Mouse (Mus musculus) megakaryocyte-erythroid progenitor cell, adult 5-6 weeks (primary cell): ENCODE measurements around the gene 1700029P11Rik. TPM values are rescaled to one million over a fixed set of nuclear protein-coding genes. Genes with fewer than 3 reads are reported as not detected.

Experiments used
- total RNA-seq, 2 experiments: library from RNA; stranded (forward) in 1 of 2; stranded (reverse) in 1 of 2; fragments of 200-1000, 215-1000 nt in 1 of 2; fragments of >200 nt in 1 of 2; fragmentation: Nextera tagmentation in 1 of 2; gene quantifications; 2 replicates each; pipeline ENCODE4 v1.2.3; 2014 to 2017

1700029P11Rik gene
- total RNA-seq, 2 experiments from 2014 or later: not detected

Other genes starting within 250 kb of the 1700029P11Rik start
- gene Zc3h7b, start 235.5 kb upstream of the 1700029P11Rik start, total RNA-seq (2014; fragmentation: Nextera tagmentation): 34.9 and 35.7 TPM in 2 replicates
- gene Zc3h7b, start 235.5 kb upstream of the 1700029P11Rik start, total RNA-seq (2017): 19.2 and 22.4 TPM in 2 replicates
- gene Rangap1, start 235.0 kb upstream of the 1700029P11Rik start, total RNA-seq (2014; fragmentation: Nextera tagmentation): 84.8 and 93.4 TPM in 2 replicates
- gene Rangap1, start 235.0 kb upstream of the 1700029P11Rik start, total RNA-seq (2017): 111 and 144 TPM in 2 replicates
- 10.9 and 13.2 TPM in 2 replicates for gene Tef, start 178.1 kb upstream of the 1700029P11Rik start, total RNA-seq (2014; fragmentation: Nextera tagmentation)
- gene Tef, start 178.1 kb upstream of the 1700029P11Rik start, total RNA-seq (2017): 12.7 and 14.4 TPM in 2 replicates
- gene Tob2, start 121.7 kb upstream of the 1700029P11Rik start, total RNA-seq (2014; fragmentation: Nextera tagmentation): 22.4 and 32.1 TPM in 2 replicates
- gene Tob2, start 121.7 kb upstream of the 1700029P11Rik start, total RNA-seq (2017): 11.7 and 20.4 TPM in 2 replicates
- 203 and 208 TPM in 2 replicates for gene Phf5a, start 108.6 kb upstream of the 1700029P11Rik start, total RNA-seq (2014; fragmentation: Nextera tagmentation)
- 131 and 142 TPM in 2 replicates for gene Phf5a, start 108.6 kb upstream of the 1700029P11Rik start, total RNA-seq (2017)
- 162 and 178 TPM in 2 replicates for gene Aco2, start 108.2 kb upstream of the 1700029P11Rik start, total RNA-seq (2014; fragmentation: Nextera tagmentation)
- 171 and 185 TPM in 2 replicates for gene Aco2, start 108.2 kb upstream of the 1700029P11Rik start, total RNA-seq (2017)
- gene Polr3h, start 54.3 kb upstream of the 1700029P11Rik start, total RNA-seq (2014; fragmentation: Nextera tagmentation): 46.2 and 57.3 TPM in 2 replicates
- 47.7 and 59.5 TPM in 2 replicates for gene Polr3h, start 54.3 kb upstream of the 1700029P11Rik start, total RNA-seq (2017)
- gene Csdc2, start 43.8 kb upstream of the 1700029P11Rik start, total RNA-seq (2014; fragmentation: Nextera tagmentation): not detected in 2 replicates
- not detected in 2 replicates for gene Csdc2, start 43.8 kb upstream of the 1700029P11Rik start, total RNA-seq (2017)
- gene Pmm1, start 19.6 kb upstream of the 1700029P11Rik start, total RNA-seq (2014; fragmentation: Nextera tagmentation): 62.0 and 90.7 TPM in 2 replicates
- 30.5 and 33.1 TPM in 2 replicates for gene Pmm1, start 19.6 kb upstream of the 1700029P11Rik start, total RNA-seq (2017)
- gene Xrcc6, start 7.3 kb downstream of the 1700029P11Rik start, total RNA-seq (2014; fragmentation: Nextera tagmentation): 120 and 143 TPM in 2 replicates
- gene Xrcc6, start 7.3 kb downstream of the 1700029P11Rik start, total RNA-seq (2017): 379 and 524 TPM in 2 replicates
- 48.8 and 51.6 TPM in 2 replicates for gene Desi1, start 53.3 kb downstream of the 1700029P11Rik start, total RNA-seq (2014; fragmentation: Nextera tagmentation)
- gene Desi1, start 53.3 kb downstream of the 1700029P11Rik start, total RNA-seq (2017): 8.0 and 22.3 TPM in 2 replicates
- gene Snu13, start 67.1 kb downstream of the 1700029P11Rik start, total RNA-seq (2014; fragmentation: Nextera tagmentation): 295 and 336 TPM in 2 replicates
- 286 and 307 TPM in 2 replicates for gene Snu13, start 67.1 kb downstream of the 1700029P11Rik start, total RNA-seq (2017)
- gene 4930407I10Rik, start 78.6 kb downstream of the 1700029P11Rik start, total RNA-seq (2014; fragmentation: Nextera tagmentation): not detected in 2 replicates
- gene 4930407I10Rik, start 78.6 kb downstream of the 1700029P11Rik start, total RNA-seq (2017): not detected in 2 replicates
- gene Mei1, start 89.5 kb downstream of the 1700029P11Rik start, total RNA-seq (2014; fragmentation: Nextera tagmentation): not detected in 2 replicates
- not detected in 2 replicates for gene Mei1, start 89.5 kb downstream of the 1700029P11Rik start, total RNA-seq (2017)
- gene Ccdc134, start 147.4 kb downstream of the 1700029P11Rik start, total RNA-seq (2014; fragmentation: Nextera tagmentation): 14.3 and 17.4 TPM in 2 replicates
- 11.8 and 17.4 TPM in 2 replicates for gene Ccdc134, start 147.4 kb downstream of the 1700029P11Rik start, total RNA-seq (2017)
- 41.0 and 43.3 TPM in 2 replicates for gene Srebf2, start 166.6 kb downstream of the 1700029P11Rik start, total RNA-seq (2014; fragmentation: Nextera tagmentation)
- 24.7 and 26.0 TPM in 2 replicates for gene Srebf2, start 166.6 kb downstream of the 1700029P11Rik start, total RNA-seq (2017)
- not detected in 2 replicates for gene Shisa8, start 232.3 kb downstream of the 1700029P11Rik start, total RNA-seq (2014; fragmentation: Nextera tagmentation)
- gene Shisa8, start 232.3 kb downstream of the 1700029P11Rik start, total RNA-seq (2017): not detected in 2 replicates
- gene Tnfrsf13c, start 243.8 kb downstream of the 1700029P11Rik start, total RNA-seq (2014; fragmentation: Nextera tagmentation): 0.49 and 1.2 TPM in 2 replicates
- gene Tnfrsf13c, start 243.8 kb downstream of the 1700029P11Rik start, total RNA-seq (2017): 0.46 and 0.75 TPM in 2 replicates